Mouse (Mus musculus): ENCODE measurements around the gene Igsf8.

The Igsf8 gene

DNA sequence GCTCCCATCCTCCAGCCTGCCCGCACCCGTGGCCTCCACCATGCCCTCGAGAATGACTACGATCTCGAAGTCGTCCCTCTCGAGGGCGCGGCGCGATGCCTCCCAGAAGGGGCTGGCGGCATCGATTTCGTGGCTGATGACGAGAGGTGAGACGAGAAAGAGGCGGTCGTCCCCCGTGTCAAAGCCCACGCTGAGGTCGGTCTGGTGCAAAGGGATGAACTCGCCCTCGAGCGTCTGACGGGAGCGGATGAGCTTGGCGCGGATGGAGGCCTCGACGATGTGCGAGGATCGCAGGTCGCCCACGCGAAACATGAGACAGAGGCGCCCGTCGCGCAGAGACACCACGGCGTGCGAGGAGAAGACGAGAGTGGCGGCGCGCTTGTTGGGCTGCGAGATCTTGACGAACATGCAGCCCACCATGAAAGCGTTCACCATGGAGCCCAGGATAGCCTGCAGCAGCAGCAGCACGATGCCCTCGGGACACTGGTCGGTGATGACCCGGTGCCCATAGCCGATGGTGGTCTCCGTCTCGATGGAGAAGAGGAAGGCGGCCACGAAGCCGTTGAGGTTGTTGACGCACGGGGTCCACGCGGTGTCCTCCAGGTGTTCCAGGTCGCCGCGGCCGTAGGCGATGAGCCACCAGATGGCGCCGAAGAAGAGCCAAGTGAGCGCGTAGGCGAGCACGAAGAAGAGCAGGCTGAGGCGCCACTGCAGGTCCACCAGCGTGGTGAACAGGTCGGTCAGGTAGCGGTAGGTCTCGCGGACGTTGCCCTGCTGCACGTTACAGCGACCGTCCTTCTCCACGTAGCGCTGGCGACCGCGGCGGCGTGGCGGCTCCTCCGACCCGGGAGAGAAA lies 64.5 kb downstream of the Igsf8 start:
- DNase-seq, result peak; percentile 89 to 90

DNA sequence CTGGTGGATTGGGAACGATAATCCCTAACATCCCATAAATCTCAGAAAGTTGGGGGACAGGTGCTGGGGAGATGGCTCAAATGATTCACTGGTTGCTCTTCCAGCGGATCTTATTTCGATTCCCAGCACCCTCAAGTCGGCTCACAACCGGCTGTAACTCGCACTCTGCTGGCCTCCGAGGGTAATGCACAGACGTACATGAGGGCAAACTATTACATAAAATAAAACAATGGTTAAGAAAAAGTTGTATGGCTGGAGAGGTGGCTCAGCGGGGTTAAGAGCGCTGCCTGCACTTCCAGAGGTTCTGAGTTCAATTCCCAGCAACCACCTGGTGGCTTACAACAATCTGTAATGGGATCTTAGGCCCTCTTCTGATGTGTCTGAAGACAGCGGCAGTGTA lies 65.2 kb downstream of the Igsf8 start:
- no peak for DNase-seq

DNA sequence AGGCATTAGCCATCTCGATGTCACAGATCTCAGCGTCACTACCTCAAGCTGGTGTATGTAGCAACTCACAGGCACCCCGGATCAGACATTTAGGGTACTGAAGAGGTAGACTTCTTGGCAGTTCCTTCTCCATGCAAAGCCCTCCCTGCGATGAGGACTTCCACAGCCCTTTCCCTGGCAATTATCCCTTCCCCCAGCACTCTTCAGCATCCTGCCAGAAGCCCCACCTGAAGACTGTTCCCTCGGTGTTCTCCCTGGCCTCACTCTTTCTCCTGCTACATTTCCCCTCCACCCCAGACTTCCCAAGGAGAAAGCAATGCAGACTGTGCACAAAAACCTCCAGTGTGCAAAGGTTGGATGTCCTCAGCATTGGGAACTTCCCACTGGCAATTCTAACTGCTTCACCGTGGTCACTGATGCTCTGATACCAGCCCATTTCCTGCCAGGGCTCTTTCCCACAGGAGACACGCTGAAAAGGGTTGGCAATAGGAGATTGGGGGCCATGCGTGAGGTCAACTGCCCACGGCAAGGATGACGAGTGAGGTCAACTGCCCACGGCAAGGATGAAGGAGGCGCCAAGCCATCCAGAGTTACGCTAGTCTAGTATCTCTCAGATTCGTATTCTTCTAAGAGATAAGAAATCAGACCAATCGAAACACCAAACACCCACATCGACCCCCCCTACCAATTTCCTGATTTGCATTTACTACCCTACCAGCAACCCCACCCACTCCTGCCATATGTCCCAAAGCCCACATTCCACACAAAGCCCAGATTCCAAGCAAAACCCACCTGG lies 66.0 kb downstream of the Igsf8 start:
- DNase-seq, result no peak

DNA sequence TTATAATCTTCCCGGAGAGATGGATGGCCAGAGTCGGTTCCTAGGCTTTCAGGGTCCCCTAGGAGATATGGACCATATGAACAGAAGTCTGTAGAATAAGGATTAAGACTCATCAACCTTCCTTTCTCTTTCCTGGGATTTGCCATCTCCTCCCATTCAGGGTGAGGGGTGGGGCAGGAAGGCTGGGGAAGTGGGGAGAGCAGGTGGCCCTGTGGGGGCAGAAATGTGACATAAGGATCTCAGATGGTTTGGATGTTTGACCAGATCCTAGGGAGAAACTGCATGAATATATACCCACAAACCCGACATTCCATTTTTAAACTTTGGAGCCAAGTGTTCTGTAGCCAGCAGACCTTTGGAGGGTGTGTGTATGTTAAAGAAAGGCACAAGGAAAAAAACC lies 66.6 kb downstream of the Igsf8 start:
- peak in 1 of 2 experiments; percentile 40 for DNase-seq

DNA sequence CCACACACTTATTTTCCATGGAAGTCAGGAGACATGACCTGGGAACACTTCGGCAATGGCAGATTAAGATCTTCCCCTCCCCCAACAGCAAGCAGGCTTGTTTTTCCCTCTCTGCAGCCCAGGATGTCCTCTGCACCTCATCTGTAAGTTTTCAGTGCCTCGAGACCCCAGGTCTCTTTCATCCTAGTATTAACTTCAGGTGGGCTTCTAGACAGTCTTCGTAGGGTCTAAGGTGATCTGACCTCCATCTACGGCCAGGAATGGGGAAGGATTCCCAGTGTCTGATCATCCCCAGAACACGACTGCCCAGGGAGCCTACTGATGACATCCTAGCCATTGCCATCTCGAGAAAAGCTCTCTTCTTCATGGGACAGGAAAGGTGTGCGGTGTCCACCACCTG lies 67.0 kb downstream of the Igsf8 start:
- peak in 1 of 2 experiments; percentile 50 for DNase-seq

DNA sequence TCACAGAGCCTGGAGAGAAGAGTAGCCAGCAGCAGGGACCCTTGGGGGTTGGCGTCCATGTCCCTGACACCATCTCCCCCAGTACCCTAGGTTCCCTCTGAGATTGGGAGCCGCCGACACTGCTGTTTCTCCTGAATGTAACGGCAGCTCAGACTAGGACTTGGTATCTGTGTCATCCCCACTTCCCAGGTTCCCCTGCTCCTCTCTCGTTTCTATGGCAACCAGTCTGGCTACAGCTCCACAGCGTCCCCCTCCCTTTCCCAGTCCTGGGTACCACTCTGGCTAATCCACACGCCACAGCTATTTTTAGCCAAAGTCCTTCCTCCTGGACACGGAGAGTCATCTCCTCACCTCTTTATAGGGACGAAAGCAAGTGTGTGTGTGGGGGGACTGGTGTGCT lies 67.7 kb downstream of the Igsf8 start, which contains the start of gene Kcnj9:
Kcnj9 (minus strand) TSS at position 188 of the 400 bp plus-strand sequence.
- peak; percentile 88 to 89 for DNase-seq

DNA sequence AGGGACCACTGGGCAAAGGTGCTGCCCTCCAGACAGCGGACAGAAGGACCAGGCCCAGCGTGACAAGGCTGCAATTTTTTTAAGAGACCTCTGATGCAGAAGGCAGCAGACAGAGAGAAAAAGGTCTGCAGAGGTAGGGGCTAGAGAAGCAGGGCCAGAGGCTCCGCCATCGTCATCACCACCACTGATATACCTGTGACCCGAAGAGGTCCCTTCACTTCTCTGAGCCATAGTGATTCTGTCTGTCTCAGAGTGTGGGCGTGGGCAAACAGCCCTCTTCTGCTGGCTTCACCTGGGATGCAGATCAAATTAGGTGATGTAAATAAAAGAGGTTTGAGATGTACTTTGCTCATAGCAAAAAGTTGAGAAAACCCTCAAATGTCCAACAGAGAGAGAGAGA lies 68.2 kb downstream of the Igsf8 start:
- no peak for DNase-seq

DNA sequence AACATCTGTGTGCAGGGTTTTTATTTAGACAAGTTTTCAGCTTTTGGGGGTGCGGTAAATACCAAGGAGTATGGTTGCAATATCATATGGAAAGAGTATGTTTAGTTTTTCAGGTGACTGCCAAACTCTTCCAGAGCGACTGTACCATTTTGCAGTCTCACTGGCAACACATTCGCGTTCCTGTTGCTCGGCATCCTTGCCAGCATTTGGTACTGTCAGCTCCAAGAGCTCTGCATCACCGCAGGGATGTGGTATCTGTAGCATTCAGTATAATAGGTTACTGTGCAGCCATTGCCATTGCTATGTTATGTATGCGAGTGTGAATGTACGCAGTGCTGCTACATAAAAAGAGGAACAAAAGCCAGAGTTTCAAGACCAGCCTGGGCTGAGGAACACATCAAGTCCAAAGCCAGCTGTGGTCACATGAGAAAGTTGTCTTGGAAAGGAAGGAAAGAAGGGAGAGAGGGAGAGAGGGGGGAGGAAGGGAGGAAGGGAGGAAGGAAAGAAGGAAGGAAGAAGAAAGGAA lies 70.0 kb downstream of the Igsf8 start:
- DNase-seq, result no peak

DNA sequence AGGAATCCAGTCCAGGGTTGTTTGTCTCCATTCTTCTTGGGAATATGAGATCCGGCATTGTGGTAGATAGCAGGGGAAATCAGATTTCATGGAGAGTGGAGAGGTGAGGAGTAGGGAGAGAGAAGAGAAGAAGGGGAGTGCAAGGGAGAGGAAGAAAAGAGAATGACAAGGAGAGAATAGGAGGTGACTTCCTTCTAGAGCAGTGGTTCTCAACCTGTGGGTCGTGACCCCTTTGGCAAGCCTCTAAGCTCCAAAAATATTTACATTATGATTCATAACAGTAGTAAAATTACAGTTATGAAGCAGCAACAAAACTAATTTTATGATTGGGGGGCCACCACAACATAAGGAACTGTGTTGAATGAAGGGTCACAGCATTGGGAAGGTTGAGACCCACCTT lies 71.5 kb downstream of the Igsf8 start:
- DNase-seq, result no peak

DNA sequence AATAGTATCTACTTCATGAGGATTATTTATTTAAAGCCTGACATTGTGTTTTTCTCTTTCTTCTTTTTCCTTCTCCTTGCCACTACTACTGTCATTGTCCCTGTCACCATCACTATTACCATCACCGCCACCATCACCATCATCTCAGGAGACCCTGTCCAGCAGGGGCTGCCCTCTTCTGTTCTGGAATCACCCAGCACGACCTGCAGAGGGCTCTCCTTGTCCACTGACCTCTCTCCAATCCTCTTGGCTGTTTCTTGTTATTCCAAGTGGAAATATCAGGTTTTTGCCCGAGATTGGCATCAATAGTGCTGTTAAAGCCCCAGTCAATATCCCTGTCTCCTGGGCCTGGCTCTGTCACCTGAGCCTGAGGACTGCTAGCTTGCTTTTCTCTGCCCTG lies 72.1 kb downstream of the Igsf8 start:
- DNase-seq, result no peak

DNA sequence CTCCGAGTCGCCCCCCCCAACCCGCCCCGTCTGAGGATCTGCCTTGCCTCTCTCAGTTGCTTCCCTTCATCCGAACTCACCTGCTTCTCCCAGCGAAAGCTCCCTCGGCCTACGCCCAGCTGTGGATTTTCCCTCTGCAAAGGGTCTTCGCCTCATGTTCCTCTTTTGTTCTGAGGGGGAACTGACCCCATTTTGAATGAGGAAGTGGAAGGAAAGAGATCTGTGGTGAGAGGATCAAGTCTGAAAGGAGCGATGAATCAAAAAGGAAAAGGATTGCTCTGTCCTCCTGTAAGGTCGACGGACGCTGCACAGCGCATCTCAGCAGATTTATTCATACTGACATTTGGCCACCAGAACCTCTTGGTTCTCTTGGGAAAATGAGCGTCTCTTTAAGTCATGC lies 74.4 kb downstream of the Igsf8 start:
- no peak for DNase-seq

DNA sequence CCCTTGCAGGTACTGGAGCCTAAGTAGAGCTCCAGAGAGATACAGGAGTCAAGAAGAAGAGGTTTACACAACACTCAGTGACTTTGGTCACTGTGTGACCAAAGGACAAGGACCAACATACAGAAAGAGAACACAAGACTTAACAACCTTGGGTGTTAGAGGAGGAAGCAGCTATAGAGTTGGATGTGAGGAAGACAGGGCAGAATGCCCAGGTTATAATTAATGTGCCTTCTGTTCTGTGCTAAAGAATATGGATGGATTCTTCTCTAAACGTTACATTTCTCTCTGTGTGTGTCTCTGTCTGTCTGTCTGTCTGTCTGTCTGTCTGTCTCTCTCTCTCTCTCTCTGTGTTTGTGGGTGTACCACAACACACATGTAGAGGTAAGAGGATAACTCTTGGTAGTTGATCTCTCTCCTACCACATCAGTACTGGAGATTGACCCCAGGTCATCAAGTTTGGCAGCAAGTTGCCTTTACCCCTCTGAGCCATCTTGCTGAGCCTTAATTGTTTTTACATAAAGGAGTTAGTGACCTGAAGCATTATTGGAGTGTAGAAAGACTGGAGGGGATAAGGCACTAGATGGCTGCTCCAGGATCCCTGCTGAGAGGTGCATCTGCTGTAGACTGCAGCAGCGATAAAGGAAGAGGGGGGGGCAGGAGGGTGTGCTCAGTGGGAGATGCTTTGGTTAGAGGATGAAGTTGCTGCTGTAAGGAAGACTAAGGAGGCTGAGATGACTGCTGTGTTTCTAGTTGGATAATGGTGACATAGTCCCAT lies 76.2 kb downstream of the Igsf8 start:
- peak; percentile 72 to 76 for DNase-seq

DNA sequence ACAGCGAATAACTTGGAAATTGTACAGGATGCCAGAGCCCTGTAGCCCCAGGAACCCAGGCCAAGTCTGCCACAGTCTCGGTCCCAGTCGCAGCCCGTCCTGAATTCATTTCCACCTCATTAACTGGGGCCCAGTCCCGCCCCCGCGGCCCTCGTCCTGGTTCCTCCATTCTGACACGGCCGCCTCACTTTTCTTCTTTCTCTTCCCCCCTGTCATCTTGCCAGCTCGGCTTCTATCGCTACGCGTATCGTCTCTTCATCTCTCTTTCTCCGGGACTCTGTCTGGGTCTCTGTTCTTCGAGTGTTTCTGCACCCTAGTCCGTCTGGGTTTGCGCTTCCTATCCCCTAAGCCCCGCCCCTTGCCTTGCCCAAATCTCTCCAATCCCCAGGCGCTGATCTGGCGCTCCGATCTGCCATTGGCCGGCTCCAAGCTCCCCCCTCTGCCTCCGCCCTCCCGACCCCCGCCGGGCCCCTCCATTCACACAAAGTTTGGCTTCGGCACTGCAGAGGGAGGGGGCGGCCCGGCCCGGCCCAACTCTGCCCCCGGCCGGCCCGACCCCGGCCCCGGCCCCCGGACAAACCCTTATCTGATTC lies 79.4 kb downstream of the Igsf8 start, which contains the start of gene Kcnj10:
Kcnj10 (plus strand) TSS at position 482 of the 593 bp plus-strand sequence.
- DNase-seq, result peak; percentile 73 to 81

DNA sequence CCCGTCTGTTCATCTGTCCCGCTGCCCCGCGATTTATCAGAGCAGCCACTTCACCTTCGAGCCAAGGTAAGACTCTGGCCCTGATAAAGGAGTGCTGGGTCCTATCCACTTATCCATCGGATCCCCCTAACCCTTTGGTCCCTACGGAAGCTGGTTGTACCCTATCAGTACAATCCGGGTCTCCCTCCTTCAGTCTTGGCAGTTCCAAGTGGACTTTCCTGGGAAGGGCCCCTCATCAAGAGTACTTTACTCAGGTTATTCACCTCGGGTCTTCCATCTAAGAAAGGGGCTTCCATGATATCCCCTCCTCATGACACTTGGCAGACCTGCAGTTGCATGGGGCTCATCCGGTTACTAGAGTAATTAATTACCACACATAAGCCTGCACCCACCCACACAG lies 79.9 kb downstream of the Igsf8 start:
- DNase-seq, result no peak

DNA sequence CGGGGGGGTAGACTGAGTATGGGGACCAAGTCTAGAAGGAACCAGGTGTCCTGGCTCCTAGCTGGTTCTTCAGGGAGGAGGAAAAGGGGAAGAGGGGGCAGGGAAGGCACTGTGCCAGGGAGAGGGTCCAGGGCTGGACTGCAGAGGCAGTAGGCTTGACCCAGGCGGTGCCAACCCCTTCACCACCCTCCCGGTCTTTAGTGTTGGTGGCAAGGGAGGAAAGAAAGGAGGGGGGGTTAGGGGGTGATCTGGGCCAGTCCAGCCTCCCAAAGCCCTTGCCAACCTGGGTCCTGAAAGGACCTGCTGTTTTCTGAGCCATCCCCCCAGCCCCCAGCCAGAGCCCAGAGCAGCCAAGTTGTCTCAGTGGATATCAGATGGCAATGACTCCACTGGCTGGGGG lies 81.3 kb downstream of the Igsf8 start:
- DNase-seq, result no peak

DNA sequence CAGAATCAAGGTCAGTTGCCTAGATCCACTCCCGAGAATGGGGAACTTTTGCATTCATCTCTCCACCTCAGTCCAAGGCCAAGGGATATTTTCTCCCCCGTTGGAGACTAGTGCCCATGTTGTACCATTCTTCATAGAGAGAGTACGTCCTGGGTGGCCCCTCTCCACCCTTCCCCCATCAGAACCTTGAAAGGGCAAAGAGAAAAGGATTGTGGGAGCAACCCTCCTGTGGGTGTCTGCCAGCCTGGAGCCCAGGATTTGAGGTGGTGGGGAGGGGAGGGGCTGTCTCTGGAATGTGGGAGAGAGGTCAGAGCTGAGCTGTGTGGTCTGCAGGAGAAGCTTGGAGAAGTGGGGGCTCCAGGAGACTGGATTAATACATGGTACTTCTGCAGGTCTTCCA lies 82.5 kb downstream of the Igsf8 start:
- no peak for DNase-seq

DNA sequence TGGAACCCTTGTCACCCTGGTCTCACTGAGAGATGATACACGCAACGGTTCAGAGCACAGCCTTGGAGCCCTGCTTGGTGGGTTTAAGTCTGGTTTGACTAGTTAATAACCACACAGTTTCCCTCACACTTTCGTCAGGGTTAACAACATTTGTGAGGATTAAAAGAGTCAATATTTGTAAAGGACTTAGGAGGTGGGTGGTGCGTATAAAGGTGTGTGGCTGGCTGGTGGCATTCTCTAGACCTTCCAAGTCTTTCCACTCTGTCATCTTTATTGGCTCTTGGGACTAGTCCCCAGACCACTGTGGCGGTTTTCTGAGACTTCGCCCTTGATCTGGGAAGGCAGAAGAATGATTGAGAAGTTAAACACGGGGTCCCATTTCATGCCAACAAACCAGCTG lies 83.4 kb downstream of the Igsf8 start:
- DNase-seq, result no peak

DNA sequence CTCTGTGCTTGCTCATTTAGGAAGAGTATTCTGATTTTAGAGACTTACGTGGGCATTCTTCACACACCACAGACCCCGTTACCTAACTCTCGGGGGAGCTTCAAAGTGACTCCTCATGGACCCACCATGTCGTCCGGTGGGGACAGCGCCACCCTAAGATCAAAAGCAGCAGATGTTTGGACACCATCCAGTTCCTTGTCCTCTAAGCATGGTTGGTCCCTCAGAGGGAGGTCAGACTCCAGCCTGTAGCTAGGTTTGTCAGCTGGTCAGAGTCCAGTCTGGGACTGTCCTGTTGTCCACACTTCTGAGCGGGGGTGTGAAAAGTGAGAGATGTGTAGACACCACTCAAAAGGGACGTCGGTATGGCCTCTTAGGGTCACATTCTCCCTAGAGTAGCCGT lies 85.3 kb downstream of the Igsf8 start:
- no peak for DNase-seq

DNA sequence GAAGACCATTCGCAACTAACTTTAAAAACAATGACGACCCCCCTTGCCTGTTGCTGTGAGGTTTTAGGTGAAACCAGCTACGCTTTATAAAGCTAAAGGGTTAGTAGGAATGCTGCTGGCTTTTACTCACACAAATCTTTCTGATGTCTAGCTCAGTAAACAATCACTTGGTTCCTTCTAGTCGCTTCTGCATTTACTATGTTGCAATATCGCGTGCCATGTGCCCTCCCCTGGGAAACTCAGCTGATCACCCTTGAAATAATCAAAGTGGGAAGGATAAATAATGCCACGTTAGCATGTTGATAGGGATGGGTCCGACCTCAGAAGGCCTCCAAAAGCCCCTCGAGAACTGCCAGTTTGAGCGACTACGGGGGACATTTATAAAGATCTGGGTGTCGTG lies 85.9 kb downstream of the Igsf8 start:
- DNase-seq, result no peak

DNA sequence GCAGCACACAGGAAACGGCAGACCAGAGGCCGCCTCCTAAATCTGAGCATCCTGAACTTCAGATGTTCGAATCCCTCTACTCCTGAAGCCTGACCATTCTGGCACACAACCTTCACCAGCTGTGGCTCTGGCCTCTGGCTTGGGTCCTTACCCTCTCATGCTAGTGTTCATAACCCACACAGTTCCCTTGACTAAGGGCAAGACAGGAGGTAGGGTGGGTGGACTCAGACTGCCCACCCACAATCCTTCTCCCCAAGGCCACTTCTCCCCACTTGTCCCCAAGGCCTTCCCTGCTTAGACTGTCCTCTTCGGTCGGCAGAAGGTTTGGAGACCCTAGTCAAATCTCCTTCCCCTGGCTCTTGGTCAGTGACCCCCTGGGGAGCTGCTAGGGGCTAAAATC lies 88.1 kb downstream of the Igsf8 start:
- no peak for DNase-seq

DNA sequence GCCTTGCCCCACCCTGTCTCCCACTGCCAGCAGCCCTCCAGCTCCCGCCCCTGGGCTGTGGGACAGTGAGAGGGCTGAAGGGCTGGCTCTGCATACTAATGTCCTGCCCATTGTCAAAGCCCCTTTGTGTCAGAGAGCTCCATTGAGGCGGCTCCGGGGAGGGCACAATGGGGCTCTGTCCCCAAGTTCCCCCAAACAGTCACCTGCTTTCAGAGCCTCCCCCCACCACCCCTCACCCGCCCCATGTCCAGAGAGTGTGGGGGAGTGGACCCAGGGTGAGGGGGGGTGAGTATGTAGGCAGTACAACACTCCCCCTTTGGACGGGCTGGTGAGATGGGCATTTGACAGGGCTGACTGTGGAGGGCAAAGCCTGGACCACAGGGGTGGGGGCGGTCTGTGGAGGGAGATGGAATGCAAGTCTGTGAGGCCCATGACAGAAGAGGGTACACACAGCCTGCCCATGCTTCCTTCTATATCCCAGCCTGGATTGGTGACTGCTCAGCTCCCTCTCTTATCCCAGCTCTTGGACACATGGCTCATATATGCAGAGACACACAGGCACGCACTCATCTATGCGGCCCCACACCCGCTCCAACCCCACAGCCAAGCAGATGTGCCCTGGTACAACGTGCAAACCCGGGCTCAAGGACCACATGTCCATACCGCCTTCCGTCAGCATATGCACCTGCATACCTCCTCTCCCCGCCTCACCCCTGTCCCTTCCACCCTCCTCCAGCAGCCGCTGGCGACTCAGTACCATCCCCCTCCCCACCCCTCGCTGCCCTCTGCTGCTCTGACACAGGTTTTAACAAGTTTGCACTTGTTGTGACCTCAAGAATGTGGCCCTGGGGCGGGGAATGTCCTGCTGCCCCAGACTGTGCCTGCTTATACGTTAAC lies 88.7 kb downstream of the Igsf8 start:
- DNase-seq, result no peak
